Mouse (Mus musculus): ENCODE data around the gene Cryba4.

Cryba4 gene

DNA sequence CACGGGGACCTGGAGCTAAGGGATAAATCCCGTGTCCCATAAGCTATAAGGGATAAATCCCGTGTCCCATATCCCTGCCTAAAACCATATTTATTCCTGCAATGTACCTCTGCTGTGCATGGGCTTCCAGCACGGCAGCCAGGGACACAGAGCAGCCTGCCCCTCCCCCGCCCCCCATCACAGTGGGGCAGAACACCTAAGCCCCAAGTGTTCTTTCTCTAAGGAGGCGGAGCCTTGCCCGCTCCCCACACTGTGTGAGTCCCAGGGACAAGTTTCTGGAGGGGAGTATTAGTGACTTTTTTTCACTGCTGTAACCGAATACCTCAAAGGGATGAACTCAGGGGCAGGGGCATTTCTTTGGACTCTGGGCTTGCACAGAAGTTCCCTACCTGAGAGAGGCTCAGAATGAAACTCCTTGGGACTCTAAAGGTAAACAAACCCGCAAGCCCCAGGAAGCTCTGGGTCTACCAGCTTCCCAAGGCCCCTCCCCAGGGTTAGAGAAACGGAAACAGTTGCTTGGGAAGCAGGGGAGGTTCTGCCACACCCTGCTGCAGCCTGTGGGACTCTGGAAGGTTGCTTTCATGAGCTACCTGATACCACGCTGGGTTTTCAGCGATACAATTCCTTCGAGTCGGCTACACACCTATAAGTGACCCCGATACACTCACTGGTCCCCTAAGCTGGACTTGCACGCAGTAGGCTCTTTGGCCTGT, 45.6 kb downstream of the Cryba4 start:
- no peak for DNase-seq (ENCODE audit: low spot score in 2 of 2)

- DNase-seq (ENCODE audit: low spot score in 2 of 2) = no peak
These were observed 52.7 kb downstream of the Cryba4 start for GRCm38 (mm10) chr5:112199656-112200055.
